Mouse (Mus musculus): ENCODE measurements around the gene Rasa3.

DNA sequence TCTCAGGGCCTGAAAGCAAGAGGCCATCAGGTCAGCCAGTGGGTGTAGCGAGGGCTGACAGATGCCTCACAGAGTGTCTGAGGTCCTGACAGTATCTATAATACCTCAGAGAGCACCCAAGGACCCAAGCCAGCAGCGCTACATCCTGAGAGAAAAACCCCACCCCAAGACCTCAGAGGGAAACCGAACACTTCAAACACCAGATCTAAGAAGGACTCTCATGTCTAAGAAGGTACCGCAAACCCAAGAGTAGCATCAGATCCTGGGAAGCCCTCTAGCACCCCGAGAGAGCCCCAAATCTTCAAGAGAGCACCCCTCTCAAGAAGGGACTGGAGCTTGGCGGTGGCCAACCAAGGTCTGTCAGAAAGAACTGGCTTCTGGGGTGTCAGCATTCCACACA, 68.5 kb downstream of the Rasa3 start:
- TF ChIP-seq CTCF (IDR thresholded peaks at IDR 0.05; ENCODE audit: low read depth): no peak
- TF ChIP-seq EP300 (IDR thresholded peaks at IDR 0.05; ENCODE audit: low read depth): no peak

All from liver, embryonic 14.5 days (tissue).